ENCODE assay signal across 11 mouse cellular contexts in genomic region chr4:63226164-63226882, GRCm38 (mm10). TPM values are rescaled to one million over a fixed set of nuclear protein-coding genes. Genes with fewer than 3 reads are reported as not detected.
DNase-seq lines count a peak whose midpoint lies in the region; ATAC-seq and TF ChIP-seq lines count a peak whose summit lies in the region.
"Had no signal": no experiment of that assay in that cellular context is flagged by ENCODE, and none has a peak within 500 bp of the region (broad histone marks: within the 10 kb centered on the region; RNA-seq: fewer than 3 reads in every experiment).

No protein-coding gene starts in this region.

- H3K27me3 ChIP-seq in heart, embryonic 14.5 days (ENCODE audit: control insufficient read depth, insufficient read depth, low read length) = no peaks in the 10 kb centered on the region
- no peaks in the 10 kb centered on the region for H3K27me3 ChIP-seq in heart, adult 2 months (ENCODE audit: control insufficient read depth, insufficient read depth, low read length)
- H3K27me3 ChIP-seq in neural tube, embryonic 14.5 days (ENCODE audit: control insufficient read depth, insufficient read depth, low read length) = no peaks in the 10 kb centered on the region
- no peaks in the 10 kb centered on the region for H3K27me3 ChIP-seq in stomach, embryonic 14.5 days (ENCODE audit: control insufficient read depth, insufficient read depth, low read length)
- H3K27me3 ChIP-seq: liver, embryonic 13.5 days had no signal

- peak overlapping the region; percentile 0 to 4; a peak in 2 of 4 replicates for H3K27ac ChIP-seq in heart, embryonic 14.5 days (replicated peaks in 1 of 2; ENCODE audit: control insufficient read depth in 1 of 2, insufficient read depth in 1 of 2, low read depth in 2 of 2, low read length in 2 of 2)
- no peak overlapping the region for H3K27ac ChIP-seq in heart, adult 2 months
- H3K27ac ChIP-seq in neural tube, embryonic 14.5 days (ENCODE audit: low read depth, low read length) = no peak overlapping the region
- peak overlapping the region; percentile 62; the same call in 1 of the 2 replicates for H3K27ac ChIP-seq in stomach, embryonic 14.5 days (ENCODE audit: low read length)
- H3K27ac ChIP-seq: liver, embryonic 13.5 days had no signal

- TF ChIP-seq CTCF in heart, adult 2 months (IDR thresholded peaks at IDR 0.05) = no peak

- H3K9ac ChIP-seq in heart, embryonic 14.5 days (ENCODE audit: low read length) = no peak overlapping the region
- no peak overlapping the region for H3K9ac ChIP-seq in heart, adult 2 months (ENCODE audit: low read depth, low read length)
- no peak overlapping the region for H3K9ac ChIP-seq in neural tube, embryonic 14.5 days (replicated peaks; ENCODE audit: low read depth, low read length)
- no peak overlapping the region for H3K9ac ChIP-seq in stomach, embryonic 14.5 days (replicated peaks; ENCODE audit: low read depth, low read length)
- H3K9ac ChIP-seq: liver, embryonic 13.5 days had no signal

- ATAC-seq in heart, embryonic 14.5 days (ENCODE audit: insufficient number of reproducible peaks, insufficient read depth, low FRiP score, low read depth) = no peak
- ATAC-seq in neural tube, embryonic 14.5 days (ENCODE audit: low read depth) = peak; percentile 25; the same call in 1 of the 2 replicates
- ATAC-seq in stomach, embryonic 14.5 days (ENCODE audit: insufficient number of reproducible peaks, insufficient read depth, low FRiP score, low read depth) = peak; percentile 19; the same call in 1 of the 2 replicates
- ATAC-seq: activated CD4-positive, CD25-positive, alpha-beta regulatory T cell, adult 4 months had no signal

- H3K4me1 ChIP-seq in heart, embryonic 14.5 days (ENCODE audit: control insufficient read depth in 2 of 2, insufficient read depth in 2 of 2, low read length in 2 of 2) = peaks cover 32 to 41% of the 10 kb centered on the region in 2 experiments
- H3K4me1 ChIP-seq in heart, adult 2 months (ENCODE audit: control insufficient read depth, insufficient read depth, low read length) = peaks cover 12% of the 10 kb centered on the region
- H3K4me1 ChIP-seq in neural tube, embryonic 14.5 days (ENCODE audit: control insufficient read depth, insufficient read depth, low read length) = peaks cover 23% of the 10 kb centered on the region
- H3K4me1 ChIP-seq in stomach, embryonic 14.5 days (ENCODE audit: control insufficient read depth, insufficient read depth, low read length) = peaks cover 28% of the 10 kb centered on the region

- no peaks in the 10 kb centered on the region for H3K79me2 ChIP-seq in heart, adult 2 months (replicated peaks; ENCODE audit: control insufficient read depth, insufficient read depth, low read length)

- no peak overlapping the region for H3K4me3 ChIP-seq in heart, embryonic 14.5 days (ENCODE audit: control insufficient read depth in 1 of 2, insufficient read depth in 1 of 2, low read depth in 1 of 2, low read length in 2 of 2)
- H3K4me3 ChIP-seq in heart, adult 2 months = no peak overlapping the region
- H3K4me3 ChIP-seq in neural tube, embryonic 14.5 days (ENCODE audit: low read depth, low read length) = no peak overlapping the region
- H3K4me3 ChIP-seq in stomach, embryonic 14.5 days (ENCODE audit: low read depth, low read length) = no peak overlapping the region
- H3K4me3 ChIP-seq: liver, embryonic 13.5 days had no signal

- whole genome bisulfite sequencing in heart, embryonic 14.5 days = 58% methylated on average over 8 of the region's 8 CpGs
- 70% methylated on average over 8 of the region's 8 CpGs for WGBS in heart, adult 2 months
- 63% methylated on average over 8 of the region's 8 CpGs for WGBS in neural tube, embryonic 14.5 days
- WGBS in stomach, embryonic 14.5 days = 60% methylated on average over 8 of the region's 8 CpGs

- intact Hi-C loops in heart, adult 2 months (cut with DNase I) = no loop called here

- peaks cover 8% of the 10 kb centered on the region; the same call in 1 of the 2 replicates for H3K36me3 ChIP-seq in heart, embryonic 14.5 days (ENCODE audit: control insufficient read depth, insufficient read depth, low read length)
- no peaks in the 10 kb centered on the region for H3K36me3 ChIP-seq in heart, adult 2 months (ENCODE audit: control insufficient read depth, insufficient read depth, low read length)
- no peaks in the 10 kb centered on the region for H3K36me3 ChIP-seq in neural tube, embryonic 14.5 days (ENCODE audit: control insufficient read depth, insufficient read depth, low read length)
- peaks cover 46% of the 10 kb centered on the region for H3K36me3 ChIP-seq in stomach, embryonic 14.5 days (ENCODE audit: control insufficient read depth, insufficient read depth, low read length)

- H3K4me2 ChIP-seq in heart, embryonic 14.5 days (ENCODE audit: low read length) = no peak overlapping the region
- no peak overlapping the region for H3K4me2 ChIP-seq in neural tube, embryonic 14.5 days (ENCODE audit: low read depth, low read length)
- no peak overlapping the region for H3K4me2 ChIP-seq in stomach, embryonic 14.5 days (replicated peaks; ENCODE audit: low read depth, low read length)
- H3K4me2 ChIP-seq: liver, embryonic 13.5 days had no signal

- TF ChIP-seq EP300 in heart, adult 2 months (IDR thresholded peaks at IDR 0.05; ENCODE audit: insufficient read depth, low read depth, low read length) = no peak

- DNase-seq in heart, adult 2 months = no peak
- no peak for DNase-seq in neural tube, embryonic 10.5 days (ENCODE audit: extremely low spot score, low spot score)
- peak; percentile 78 for DNase-seq in kidney, adult 9 months
- DNase-seq in spleen, postnatal 36 days (ENCODE audit: low spot score in 2 of 2) = no peak
- no peak for DNase-seq in left cerebral cortex, adult 11 months (ENCODE audit: low spot score)
- DNase-seq: liver, embryonic 13.5 days had no signal

- TF ChIP-seq POLR2A in heart, adult 2 months (IDR thresholded peaks at IDR 0.05; ENCODE audit: insufficient read depth, low read depth, low read length) = no peak

- no peaks in the 10 kb centered on the region for H3K9me3 ChIP-seq in heart, embryonic 14.5 days (ENCODE audit: control insufficient read depth, low read length)
- no peaks in the 10 kb centered on the region for H3K9me3 ChIP-seq in neural tube, embryonic 14.5 days (ENCODE audit: control insufficient read depth, low read length)
- H3K9me3 ChIP-seq in stomach, embryonic 14.5 days (ENCODE audit: control insufficient read depth, low read depth, low read length) = no peaks in the 10 kb centered on the region
- H3K9me3 ChIP-seq: liver, embryonic 13.5 days had no signal

RNA-seq across cellular contexts. Expression of gene Col27a1, which starts 12.5 kb away (rescaled TPM):
- 3.0 and 4.2 TPM in 2 replicates for polyA plus RNA-seq in heart, embryonic 14.5 days (2014; fragmentation: Nextera tagmentation; extraction: Ambion mirVana)
- total RNA-seq in heart, adult 2 months (2021) = 1 to 10 TPM in 1 of 2 experiments, under 1 TPM in 1; 0.86 to 1.8 TPM
- polyA plus RNA-seq in heart, adult 2 months (2012; rRNA removed) = 3.1 and 3.8 TPM in 2 replicates
- 1.2 and 3.1 TPM in 2 replicates for polyA plus RNA-seq in neural tube, embryonic 14.5 days (2014; fragmentation: Nextera tagmentation; extraction: Ambion mirVana)
- 23.6 and 24.8 TPM in 2 replicates for polyA plus RNA-seq in stomach, embryonic 14.5 days (2014; fragmentation: Nextera tagmentation; extraction: Ambion mirVana)

RNA-seq across cellular contexts. Expression of gene Kif12, which starts 54.4 kb away (rescaled TPM):
- 0.11 and 0.23 TPM in 2 replicates for polyA plus RNA-seq in heart, embryonic 14.5 days (2014; fragmentation: Nextera tagmentation; extraction: Ambion mirVana)
- total RNA-seq in heart, adult 2 months (2021) = not detected
- polyA plus RNA-seq in heart, adult 2 months (2012; rRNA removed) = not detected in 2 replicates
- polyA plus RNA-seq in neural tube, embryonic 14.5 days (2014; fragmentation: Nextera tagmentation; extraction: Ambion mirVana) = 0.13 TPM in 1 of 2 replicates, not detected in the other
- 19.8 and 22.8 TPM in 2 replicates for polyA plus RNA-seq in stomach, embryonic 14.5 days (2014; fragmentation: Nextera tagmentation; extraction: Ambion mirVana)
- polyA plus RNA-seq: activated CD4-positive, CD25-positive, alpha-beta regulatory T cell, adult 4 months; neural tube, embryonic 11.5 days had no signal

Comparison
In these comparisons a context has a peak if more than half of its experiments do, and no peak if none do; other contexts are left out.
1. H3K27ac ChIP-seq: peak in heart, embryonic 14.5 days (2 of 2) and stomach, embryonic 14.5 days (single experiment); none in heart, adult 2 months (single experiment) and neural tube, embryonic 14.5 days (single experiment).
2. RNA of gene Kif12, which starts 54.4 kb away (polyA plus RNA-seq): 19.8 to 22.8 TPM in stomach, embryonic 14.5 days; 0.11 to 0.23 TPM in heart, embryonic 14.5 days, 0.13 TPM in neural tube, embryonic 14.5 days and not detected in heart, adult 2 months; every median in the first group is over 10 times any median in the second.